Mouse (Mus musculus): Measurements from ENCODE around the gene H2-K1. TPM values are rescaled to one million over a fixed set of nuclear protein-coding genes. Genes with fewer than 3 reads are reported as not detected.

H2-K1 gene
- total and polyA plus RNA-seq, 2 experiments from 2014 or later = 21.2 to 22.2 TPM

GRCm38 (mm10) chr17:34029150-34029889 lies 29.2 kb upstream of the H2-K1 start:
- 80% methylated on average over 18 of the region's 18 CpGs for WGBS
- Histone ChIP-seq H3K27me3 (ENCODE audit: insufficient read depth, low read length) (no peaks in the 10 kb centered on the region), H3K9me3 (ENCODE audit: low read length) (no peaks in the 10 kb centered on the region), H3K4me1 (ENCODE audit: insufficient read depth, low read length) (peaks cover 37% of the 10 kb centered on the region), H3K9ac (replicated peaks; ENCODE audit: low read length, poor library complexity, severe bottlenecking) (peak overlapping the region; percentile 96; the same call in 1 of the 2 replicates), H3K27ac (ENCODE audit: low read depth, low read length) (no peak overlapping the region), H3K4me2 (ENCODE audit: low read depth, low read length, poor library complexity, severe bottlenecking) (peak overlapping the region; percentile 97), H3K36me3 (ENCODE audit: insufficient read depth, low read length) (peaks cover 16% of the 10 kb centered on the region), H3K4me3 (ENCODE audit: low read depth, low read length) (no peak overlapping the region)
- no peak for DNase-seq (ENCODE audit: low spot score)
- no peak for ATAC-seq (ENCODE audit: low FRiP score)
- no peak for TF ChIP-seq CTCF (IDR thresholded peaks at IDR 0.05)

DNA sequence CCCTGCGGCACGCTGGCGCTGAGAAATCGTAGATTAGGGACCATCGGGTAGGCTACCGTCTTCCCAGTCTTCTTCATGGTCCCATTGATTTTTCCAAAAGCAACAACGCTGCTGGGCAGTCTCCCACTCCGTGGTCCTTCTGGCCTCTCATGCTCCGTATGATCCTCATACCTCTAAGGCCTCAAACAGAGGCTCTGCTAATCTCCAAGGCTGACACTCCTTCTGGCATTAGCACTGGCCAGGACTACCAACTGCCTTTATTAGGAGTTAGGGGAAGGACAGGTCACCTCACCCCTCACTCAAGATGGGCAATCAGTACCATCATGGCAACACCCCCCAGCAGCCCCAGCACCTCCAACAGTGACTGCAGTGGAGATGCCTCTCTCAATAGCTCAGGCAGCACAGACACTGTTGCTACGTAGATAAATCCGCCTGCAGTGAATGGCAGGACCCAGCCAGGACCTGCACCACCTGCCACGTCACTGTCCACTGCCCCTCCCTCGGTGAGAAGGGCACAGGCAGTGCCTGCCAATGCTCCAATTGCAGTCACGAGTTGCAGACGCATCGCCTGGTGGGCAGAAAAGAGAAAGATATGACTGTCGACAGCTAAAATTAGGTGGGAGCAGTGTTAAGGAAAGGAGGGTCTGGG lies 28.5 kb upstream of the H2-K1 start:
- H3K4me3 ChIP-seq (ENCODE audit: low read depth, low read length) = no peak overlapping the region
- DNase-seq (ENCODE audit: low spot score) (no peak), ATAC-seq (ENCODE audit: low FRiP score) (no peak)
- peaks cover 42% of the 10 kb centered on the region for H3K4me1 ChIP-seq (ENCODE audit: insufficient read depth, low read length)
- no peaks in the 10 kb centered on the region for H3K27me3 ChIP-seq (ENCODE audit: insufficient read depth, low read length)
- 45% methylated on average over 17 of the region's 17 CpGs for WGBS
- peak overlapping the region; percentile 77; the same call in 1 of the 2 replicates for H3K27ac ChIP-seq (ENCODE audit: low read depth, low read length)
- H3K4me2 ChIP-seq (ENCODE audit: low read depth, low read length, poor library complexity, severe bottlenecking) = peak overlapping the region; percentile 97
- no peak for TF ChIP-seq CTCF (IDR thresholded peaks at IDR 0.05)
- peaks cover 16% of the 10 kb centered on the region for H3K36me3 ChIP-seq (ENCODE audit: insufficient read depth, low read length)
- 0 out of 2 replicates have a peak overlapping the region, but pooled peaks have one; percentile 19 for H3K9ac ChIP-seq (replicated peaks; ENCODE audit: low read length, poor library complexity, severe bottlenecking)
- no peaks in the 10 kb centered on the region for H3K9me3 ChIP-seq (ENCODE audit: low read length)

DNA sequence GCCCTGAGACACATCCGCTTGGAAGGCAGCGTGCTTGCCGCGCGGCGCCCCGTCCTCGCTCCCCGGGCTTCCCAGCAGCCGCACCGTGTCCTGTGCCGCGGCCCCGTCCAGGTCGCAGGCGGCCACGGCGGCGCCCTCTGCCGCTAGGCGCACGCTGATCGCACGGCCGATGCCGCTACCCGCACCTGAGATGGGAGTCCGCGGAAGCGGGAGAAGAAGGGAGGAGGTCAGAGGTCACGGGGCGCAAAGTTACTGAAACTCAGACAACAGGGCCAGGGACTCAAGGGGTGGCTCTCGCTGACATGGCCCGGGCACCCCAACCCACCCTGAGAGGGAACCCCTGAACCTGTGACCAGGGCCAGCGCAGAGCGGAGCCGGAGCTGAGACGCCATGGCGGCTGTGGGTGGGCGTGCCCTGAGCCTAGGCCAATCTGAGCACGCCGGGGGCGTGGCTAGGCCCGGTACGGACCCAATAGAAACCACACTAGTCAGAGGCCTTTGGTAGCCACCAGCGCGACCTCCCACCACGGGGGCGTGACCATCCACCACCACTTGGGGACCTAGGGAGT lies 27.6 kb upstream of the H2-K1 start, which contains the start of gene H2-Ke6:
TSS of gene H2-Ke6 (minus strand) at position 405 of the 568 bp plus-strand sequence.
- peak; percentile 96 for DNase-seq (ENCODE audit: low spot score)
- no peaks in the 10 kb centered on the region for H3K9me3 ChIP-seq (ENCODE audit: low read length)
- no peak for TF ChIP-seq CTCF (IDR thresholded peaks at IDR 0.05)
- peak within 1 kb of the TSS; percentile 77 for H3K27ac ChIP-seq (ENCODE audit: low read depth, low read length)
- H3K27me3 ChIP-seq (ENCODE audit: insufficient read depth, low read length) = no peaks in the 10 kb centered on the region
- peak within 1 kb of the TSS; percentile 64 for H3K9ac ChIP-seq (replicated peaks; ENCODE audit: low read length, poor library complexity, severe bottlenecking)
- H3K36me3 ChIP-seq (ENCODE audit: insufficient read depth, low read length) = peaks cover 16% of the 10 kb centered on the region
- 1% methylated on average over 49 of the region's 49 CpGs for WGBS
- H3K4me3 ChIP-seq (ENCODE audit: low read depth, low read length) = peak within 1 kb of the TSS; percentile 60
- peaks cover 36% of the 10 kb centered on the region for H3K4me1 ChIP-seq (ENCODE audit: insufficient read depth, low read length)
- H3K4me2 ChIP-seq (ENCODE audit: low read depth, low read length, poor library complexity, severe bottlenecking) = peak within 1 kb of the TSS; percentile 97
- ATAC-seq (ENCODE audit: low FRiP score) = peak; percentile 55

DNA sequence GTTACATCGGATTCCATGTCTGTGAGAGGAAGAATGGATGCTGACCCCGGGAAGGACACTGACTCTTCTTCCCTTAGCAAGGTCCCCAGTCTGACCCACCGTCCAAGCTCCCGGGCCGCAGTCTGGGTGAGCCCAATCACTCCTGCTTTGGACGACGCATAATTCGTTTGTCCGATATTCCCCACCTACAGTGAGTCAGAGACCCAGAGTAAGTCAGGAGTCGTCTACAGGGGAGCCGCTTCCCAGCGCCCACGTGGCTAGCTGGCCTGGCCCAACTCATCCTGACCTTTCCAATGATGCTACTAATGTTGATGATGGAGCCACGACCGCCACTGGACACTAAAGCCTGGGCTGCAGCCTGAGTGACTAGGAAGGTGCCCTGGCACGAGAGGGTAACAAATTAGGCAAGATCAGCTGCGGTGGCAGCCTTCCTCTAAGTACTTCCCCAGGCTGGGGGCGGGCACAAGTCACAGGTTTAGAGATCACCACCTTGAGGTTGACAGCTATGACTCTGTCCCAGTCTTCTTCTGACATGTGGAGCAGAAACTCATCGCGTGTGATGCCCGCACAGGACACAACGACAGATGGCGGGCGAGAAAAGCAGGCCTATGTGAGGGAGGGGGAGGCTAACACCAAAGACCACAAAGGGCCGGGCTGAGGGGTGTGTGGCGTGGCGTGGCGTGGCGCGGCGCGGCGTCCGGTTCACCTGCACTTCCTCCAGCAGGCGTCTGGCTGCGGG lies 26.9 kb upstream of the H2-K1 start:
- peaks cover 16% of the 10 kb centered on the region for H3K36me3 ChIP-seq (ENCODE audit: insufficient read depth, low read length)
- peak overlapping the region; percentile 97 for H3K4me2 ChIP-seq (ENCODE audit: low read depth, low read length, poor library complexity, severe bottlenecking)
- ATAC-seq (ENCODE audit: low FRiP score) (no peak), DNase-seq (ENCODE audit: low spot score) (no peak)
- H3K27ac ChIP-seq (ENCODE audit: low read depth, low read length) = peak overlapping the region; percentile 77
- H3K4me3 ChIP-seq (ENCODE audit: low read depth, low read length) = peak overlapping the region; percentile 60
- TF ChIP-seq CTCF (IDR thresholded peaks at IDR 0.05) = no peak
- 5% methylated on average over 36 of the region's 36 CpGs for WGBS
- H3K9ac ChIP-seq (replicated peaks; ENCODE audit: low read length, poor library complexity, severe bottlenecking) = peak overlapping the region; percentile 64
- H3K27me3 ChIP-seq (ENCODE audit: insufficient read depth, low read length) = no peaks in the 10 kb centered on the region
- H3K4me1 ChIP-seq (ENCODE audit: insufficient read depth, low read length) = peaks cover 35% of the 10 kb centered on the region; the same call in 1 of the 2 replicates
- H3K9me3 ChIP-seq (ENCODE audit: low read length) = no peaks in the 10 kb centered on the region

DNA sequence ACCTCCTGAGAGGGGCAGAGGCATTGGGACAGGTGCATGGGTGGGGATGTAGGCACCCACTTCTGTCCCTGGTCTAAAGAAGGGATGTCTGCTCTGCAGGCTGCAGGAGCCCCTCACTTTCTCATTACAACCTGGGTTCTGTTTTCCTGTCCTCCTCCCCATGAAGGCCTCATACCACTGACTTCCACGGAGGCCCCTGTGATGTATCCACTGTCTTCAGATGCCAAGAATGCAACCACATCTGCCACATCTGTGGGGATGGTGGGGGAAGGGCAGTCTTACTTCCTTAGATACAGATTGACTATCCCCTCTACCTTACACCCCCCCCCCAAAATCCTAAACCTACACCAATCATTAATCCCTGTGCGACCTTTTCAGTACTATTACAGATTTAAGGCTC lies 26.1 kb upstream of the H2-K1 start:
- H3K27me3 ChIP-seq (ENCODE audit: insufficient read depth, low read length) = no peaks in the 10 kb centered on the region
- no peak overlapping the region for H3K4me3 ChIP-seq (ENCODE audit: low read depth, low read length)
- 8% methylated on average over 2 of the region's 2 CpGs for WGBS
- TF ChIP-seq CTCF (IDR thresholded peaks at IDR 0.05) = no peak
- ATAC-seq (ENCODE audit: low FRiP score) = no peak
- peaks cover 35% of the 10 kb centered on the region; the same call in 1 of the 2 replicates for H3K4me1 ChIP-seq (ENCODE audit: insufficient read depth, low read length)
- H3K36me3 ChIP-seq (ENCODE audit: insufficient read depth, low read length) = peaks cover 20% of the 10 kb centered on the region
- H3K9ac ChIP-seq (replicated peaks; ENCODE audit: low read length, poor library complexity, severe bottlenecking) = no peak overlapping the region; the same call in 1 of the 2 replicates
- peak overlapping the region; percentile 97 for H3K4me2 ChIP-seq (ENCODE audit: low read depth, low read length, poor library complexity, severe bottlenecking)
- H3K27ac ChIP-seq (ENCODE audit: low read depth, low read length) = peak overlapping the region; percentile 97; the same call in 1 of the 2 replicates
- no peaks in the 10 kb centered on the region for H3K9me3 ChIP-seq (ENCODE audit: low read length)
- no peak for DNase-seq (ENCODE audit: low spot score)
